Mouse (Mus musculus) forebrain, embryonic 15.5 days (tissue): ENCODE data around the gene Cpsf4. TPM values are rescaled to one million over a fixed set of nuclear protein-coding genes. Genes with fewer than 3 reads are reported as not detected.
"Not testable (repeated sequence)": the region's sequence is repeated elsewhere in the genome, so short reads cannot be mapped to it uniquely, and the experiment has no call there.

Experiments
- ATAC-seq: fragments of 200-750 bp; cut with Nextera tagmentation; replicated peaks from 2 replicates; pipeline ENCODE4 v1.8.0; 2017; ENCODE audit warnings: mild to moderate bottlenecking, moderate TSS enrichment, moderate library complexity
- H3K27ac ChIP-seq: fragments of 300-500 bp; sonication (generic); replicated peaks from 2 replicates; pipeline ENCODE4 v1.5.1; 2015; ENCODE audit warnings: mild to moderate bottlenecking, inconsistent platforms
- H3K27me3 ChIP-seq: fragments of 300-500 bp; sonication (generic); 2 replicates; pipeline ENCODE4 v1.6.1; 2015; ENCODE audit warnings: inconsistent platforms
- H3K36me3 ChIP-seq: fragments of 300-500 bp; sonication (generic); 2 replicates; pipeline ENCODE4 v1.6.1; 2015; ENCODE audit warnings: mild to moderate bottlenecking, inconsistent platforms
- H3K4me1 ChIP-seq: fragments of 300-500 bp; sonication (generic); 2 replicates; pipeline ENCODE4 v1.6.1; 2015; ENCODE audit warnings: inconsistent platforms
- H3K4me2 ChIP-seq: fragments of 300-500 bp; sonication (generic); replicated peaks from 2 replicates; pipeline ENCODE4 v1.6.1; 2015; ENCODE audit warnings: mild to moderate bottlenecking, inconsistent platforms
- H3K4me3 ChIP-seq: fragments of 300-500 bp; sonication (generic); 2 replicates; pipeline ENCODE4 v1.5.1; 2015; ENCODE audit warnings: mild to moderate bottlenecking, inconsistent platforms
- H3K9ac ChIP-seq: fragments of 300-500 bp; sonication (generic); replicated peaks from 2 replicates; pipeline ENCODE4 v1.6.1; 2015; ENCODE audit warnings: mild to moderate bottlenecking, inconsistent platforms
- H3K9me3 ChIP-seq: fragments of 300-500 bp; sonication (generic); 2 replicates; pipeline ENCODE4 v1.6.1; 2016; ENCODE audit warnings: inconsistent platforms
- WGBS: fragments of 180-500 bp; shearing (Covaris S2); methylation state at CpG from one replicate; pipeline ENCODE4 v1.1.7; 2015; ENCODE audit warnings: mixed read lengths; 5-methylcytosine and 5-hydroxymethylcytosine counted together
- polyA plus RNA-seq: library from polyadenylated mRNA; unstranded; fragments of >200 nt; fragmentation: Nextera tagmentation; extraction: Ambion mirVana; gene quantifications from 2 replicates; pipeline ENCODE4 v1.2.1, GENCODE M21; 2015

The Cpsf4 gene
- polyA plus RNA-seq, 1 experiment from 2014 or later, result 56.6 TPM

- H3K27me3 ChIP-seq, result no peaks in the 10 kb centered on the region
- H3K9ac ChIP-seq, result peak overlapping the region; percentile 93
- peaks cover 25% of the 10 kb centered on the region for H3K4me1 ChIP-seq
- peaks cover 48% of the 10 kb centered on the region for H3K36me3 ChIP-seq
- H3K4me2 ChIP-seq, result peak overlapping the region; percentile 68
- no peak for ATAC-seq
- H3K4me3 ChIP-seq, result peak overlapping the region; percentile 92
- WGBS, result 58% methylated on average over 5 of the region's 5 CpGs
- no peaks in the 10 kb centered on the region for H3K9me3 ChIP-seq
- H3K27ac ChIP-seq, result no peak overlapping the region
These were observed 23.4 kb downstream of the Cpsf4 start for GRCm38 (mm10) chr5:145190373-145190772.

GRCm38 (mm10) chr5:145190875-145191798 lies 24.1 kb downstream of the Cpsf4 start:
- peak; percentile 91 for ATAC-seq
- WGBS, result under 1% methylated on average over 41 of the region's 41 CpGs
- H3K9ac ChIP-seq, result peak overlapping the region; percentile 93

GRCm38 (mm10) chr5:145191962-145192361 lies 24.9 kb downstream of the Cpsf4 start, which contains the start of gene Atp5j2:
Gene Atp5j2, minus strand, starts transcription at chr5:145192062.
- H3K36me3 ChIP-seq, result peaks cover 40% of the 10 kb centered on the region
- WGBS, result 75% methylated on average over 2 of the region's 2 CpGs
- peak within 1 kb of the TSS; percentile 92 for H3K4me3 ChIP-seq
- H3K4me1 ChIP-seq, result peaks cover 25% of the 10 kb centered on the region
- peak within 1 kb of the TSS; percentile 84 for H3K27ac ChIP-seq
- H3K9me3 ChIP-seq, result no peaks in the 10 kb centered on the region
- no peaks in the 10 kb centered on the region for H3K27me3 ChIP-seq
- ATAC-seq, result no peak
- H3K9ac ChIP-seq, result peak within 1 kb of the TSS; percentile 93
- peak within 1 kb of the TSS; percentile 68 for H3K4me2 ChIP-seq

More at GRCm38 (mm10) chr5:145190875-145191798, 24.1 kb downstream of the Cpsf4 start:
- Histone ChIP-seq H3K4me2 (peak overlapping the region; percentile 68), H3K4me1 (peaks cover 25% of the 10 kb centered on the region), H3K36me3 (peaks cover 48% of the 10 kb centered on the region), H3K27me3 (no peaks in the 10 kb centered on the region), H3K27ac (peak overlapping the region; percentile 84), H3K9me3 (no peaks in the 10 kb centered on the region), H3K4me3 (peak overlapping the region; percentile 92)

DNA sequence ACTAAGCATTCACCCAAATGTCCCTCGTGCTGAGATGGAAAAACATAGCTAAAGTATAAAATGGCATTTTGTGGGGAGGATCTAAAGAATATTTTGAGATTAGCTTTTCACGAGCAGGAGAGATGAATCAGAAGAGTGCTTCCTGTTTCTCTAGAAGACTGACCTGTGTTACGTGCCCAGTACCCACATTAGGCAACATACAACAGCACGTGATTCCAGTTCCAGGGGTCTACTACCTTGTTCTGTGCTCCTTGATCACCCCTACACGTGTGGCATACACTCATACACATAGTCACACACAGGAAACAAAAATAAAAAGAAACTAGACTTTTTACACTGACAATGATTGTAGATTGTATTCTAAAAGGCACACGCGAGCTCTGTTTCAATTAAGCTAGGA lies 33.4 kb downstream of the Cpsf4 start:
- Histone ChIP-seq H3K4me1 (peaks cover 25% of the 10 kb centered on the region), H3K4me2 (peak overlapping the region; percentile 99), H3K9me3 (no peaks in the 10 kb centered on the region), H3K27me3 (no peaks in the 10 kb centered on the region), H3K4me3 (peak overlapping the region; percentile 60; the same call in 1 of the 2 replicates), H3K27ac (no peak overlapping the region), H3K9ac (peak overlapping the region; percentile 60; the same call in 1 of the 2 replicates), H3K36me3 (peaks cover 11% of the 10 kb centered on the region)
- no peak for ATAC-seq
- 80% methylated on average over 7 of the region's 7 CpGs for WGBS

- peak; percentile 7 for ATAC-seq
- H3K27ac ChIP-seq, result peak within 1 kb of the TSS; percentile 60
- no peaks in the 10 kb centered on the region for H3K27me3 ChIP-seq
- peaks cover 4% of the 10 kb centered on the region; the same call in 1 of the 2 replicates for H3K36me3 ChIP-seq
- no peaks in the 10 kb centered on the region for H3K9me3 ChIP-seq
- WGBS, result 2% methylated on average over 37 of the region's 37 CpGs
- peak within 1 kb of the TSS; percentile 99 for H3K4me2 ChIP-seq
- peak within 1 kb of the TSS; percentile 60 for H3K9ac ChIP-seq
- peak within 1 kb of the TSS; percentile 60 for H3K4me3 ChIP-seq
- peaks cover 34% of the 10 kb centered on the region for H3K4me1 ChIP-seq
These were observed 34.4 kb downstream of the Cpsf4 start, which contains the start of gene Zkscan14 for GRCm38 (mm10) chr5:145201321-145201991. Gene Zkscan14, minus strand, starts transcription at chr5:145201868.

DNA sequence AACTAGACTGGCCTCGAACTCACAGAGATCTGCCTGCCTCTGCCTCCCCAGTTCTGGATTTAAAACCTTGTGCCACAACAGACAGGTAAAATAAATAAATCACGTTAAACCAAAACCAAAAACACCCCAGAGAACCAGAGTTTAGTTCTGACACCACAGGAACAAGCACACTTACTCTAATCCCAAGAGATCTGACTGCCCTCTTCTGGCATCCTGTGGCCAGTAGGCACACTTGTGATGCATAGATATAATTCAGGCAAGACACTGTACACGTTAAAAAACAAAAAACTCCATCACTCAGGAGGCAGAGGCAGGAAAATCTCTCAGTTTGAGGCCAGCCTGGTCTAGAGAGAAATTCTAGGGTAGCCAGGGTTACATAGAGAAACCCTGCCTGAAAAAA lies 35.4 kb downstream of the Cpsf4 start:
- H3K9ac ChIP-seq, result no peak overlapping the region
- H3K4me1 ChIP-seq, result peaks cover 34% of the 10 kb centered on the region
- no peak for ATAC-seq
- H3K27ac ChIP-seq, result no peak overlapping the region
- no peaks in the 10 kb centered on the region for H3K9me3 ChIP-seq
- WGBS, result 54% methylated on average over 3 of the region's 3 CpGs
- no peak overlapping the region for H3K4me3 ChIP-seq
- H3K27me3 ChIP-seq, result no peaks in the 10 kb centered on the region
- H3K4me2 ChIP-seq, result no peak overlapping the region
- peaks cover 4% of the 10 kb centered on the region; the same call in 1 of the 2 replicates for H3K36me3 ChIP-seq

- H3K36me3 ChIP-seq, result no peaks in the 10 kb centered on the region; the same call in 1 of the 2 replicates
- H3K9me3 ChIP-seq, result no peaks in the 10 kb centered on the region
- H3K4me3 ChIP-seq, result peak within 1 kb of the TSS; percentile 67
- peaks cover 34% of the 10 kb centered on the region for H3K4me1 ChIP-seq
- WGBS, result under 1% methylated on average over 22 of the region's 22 CpGs
- ATAC-seq, result peak; percentile 96
- H3K4me2 ChIP-seq, result peak within 1 kb of the TSS; percentile 64
- H3K27ac ChIP-seq, result peak within 1 kb of the TSS; percentile 94
- no peaks in the 10 kb centered on the region for H3K27me3 ChIP-seq
- H3K9ac ChIP-seq, result peak within 1 kb of the TSS; percentile 63
These were observed 37.1 kb downstream of the Cpsf4 start, which contains the start of gene Zkscan5 for GRCm38 (mm10) chr5:145203936-145204691. Gene Zkscan5, plus strand, starts transcription at chr5:145204562.

- Histone ChIP-seq H3K4me1 (peaks cover 28% of the 10 kb centered on the region), H3K36me3 (no peaks in the 10 kb centered on the region; the same call in 1 of the 2 replicates), H3K4me3 (peak overlapping the region; percentile 67), H3K9me3 (no peaks in the 10 kb centered on the region), H3K27ac (no peak overlapping the region), H3K9ac (peak overlapping the region; percentile 63), H3K4me2 (peak overlapping the region; percentile 64), H3K27me3 (no peaks in the 10 kb centered on the region)
- 26% methylated on average over 9 of the region's 9 CpGs for WGBS
- ATAC-seq, result no peak
These were observed 38.0 kb downstream of the Cpsf4 start for GRCm38 (mm10) chr5:145205041-145205440.

DNA sequence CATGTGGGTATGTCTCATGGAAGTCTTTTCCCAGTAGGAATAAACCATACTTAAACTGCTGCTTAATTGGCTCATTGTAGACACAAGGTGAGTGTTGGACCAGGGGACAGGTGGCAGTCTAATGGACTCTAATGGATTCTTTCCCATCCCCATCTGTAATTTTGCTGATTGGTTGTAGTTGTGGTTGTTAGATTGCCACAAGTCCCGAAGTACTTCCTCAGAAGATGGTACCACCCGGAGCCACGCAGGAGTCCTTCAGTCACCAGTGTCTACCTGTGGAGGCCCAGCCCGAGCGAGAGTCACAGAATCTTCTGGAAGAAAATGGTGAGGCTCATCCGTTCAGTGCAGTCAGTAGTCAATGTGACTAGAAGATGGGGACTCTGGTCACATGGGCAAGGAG lies 40.4 kb downstream of the Cpsf4 start:
- 97% methylated on average over 6 of the region's 6 CpGs for WGBS
- no peak for ATAC-seq
- Histone ChIP-seq H3K36me3 (peaks cover 13% of the 10 kb centered on the region), H3K9ac (no peak overlapping the region), H3K27me3 (no peaks in the 10 kb centered on the region), H3K4me3 (no peak overlapping the region), H3K4me1 (peaks cover 16% of the 10 kb centered on the region), H3K9me3 (no peaks in the 10 kb centered on the region), H3K4me2 (no peak overlapping the region), H3K27ac (no peak overlapping the region)

GRCm38 (mm10) chr5:145207954-145208353 lies 40.9 kb downstream of the Cpsf4 start:
- no peak overlapping the region for H3K27ac ChIP-seq
- H3K4me1 ChIP-seq, result peaks cover 16% of the 10 kb centered on the region
- WGBS, result 89% methylated on average over 6 of the region's 6 CpGs
- ATAC-seq, result no peak
- peaks cover 13% of the 10 kb centered on the region for H3K36me3 ChIP-seq
- H3K9ac ChIP-seq, result no peak overlapping the region
- H3K4me2 ChIP-seq, result no peak overlapping the region
- no peaks in the 10 kb centered on the region for H3K27me3 ChIP-seq
- H3K9me3 ChIP-seq, result no peaks in the 10 kb centered on the region
- H3K4me3 ChIP-seq, result no peak overlapping the region

DNA sequence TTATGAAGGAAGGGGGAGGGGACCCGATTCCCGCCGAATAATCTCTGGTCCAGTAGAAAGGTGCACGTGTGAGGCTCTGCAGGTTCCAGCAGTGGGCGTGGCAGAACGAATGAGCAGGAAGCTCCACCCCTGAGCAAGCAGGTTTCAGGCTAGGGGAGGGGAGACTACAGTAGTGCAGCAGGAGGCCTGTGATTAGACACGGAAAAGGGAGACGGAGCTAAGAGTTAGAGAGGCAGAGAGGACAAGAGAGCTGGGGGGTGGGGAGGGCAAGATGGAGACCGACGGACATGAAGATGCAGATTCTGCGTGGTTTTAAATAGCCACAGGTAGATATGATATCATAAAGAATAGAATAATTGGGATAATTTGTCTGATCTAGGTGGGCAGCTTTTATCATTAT lies 41.4 kb downstream of the Cpsf4 start:
- not testable (repeated sequence) for ATAC-seq, H3K27ac ChIP-seq, H3K27me3 ChIP-seq, H3K4me2 ChIP-seq, H3K9me3 ChIP-seq, H3K9ac ChIP-seq, H3K4me3 ChIP-seq
- Histone ChIP-seq H3K36me3 (peaks cover 16% of the 10 kb centered on the region), H3K4me1 (peaks cover 16% of the 10 kb centered on the region)
- 51% methylated on average over 11 of the region's 11 CpGs for WGBS
